Mouse (Mus musculus): ENCODE results near the gene Card6. TPM values are rescaled to one million over a fixed set of nuclear protein-coding genes. Genes with fewer than 3 reads are reported as not detected.

Card6 gene
- polyA plus RNA-seq, 2 experiments = 0.57 to 0.74 TPM

DNA sequence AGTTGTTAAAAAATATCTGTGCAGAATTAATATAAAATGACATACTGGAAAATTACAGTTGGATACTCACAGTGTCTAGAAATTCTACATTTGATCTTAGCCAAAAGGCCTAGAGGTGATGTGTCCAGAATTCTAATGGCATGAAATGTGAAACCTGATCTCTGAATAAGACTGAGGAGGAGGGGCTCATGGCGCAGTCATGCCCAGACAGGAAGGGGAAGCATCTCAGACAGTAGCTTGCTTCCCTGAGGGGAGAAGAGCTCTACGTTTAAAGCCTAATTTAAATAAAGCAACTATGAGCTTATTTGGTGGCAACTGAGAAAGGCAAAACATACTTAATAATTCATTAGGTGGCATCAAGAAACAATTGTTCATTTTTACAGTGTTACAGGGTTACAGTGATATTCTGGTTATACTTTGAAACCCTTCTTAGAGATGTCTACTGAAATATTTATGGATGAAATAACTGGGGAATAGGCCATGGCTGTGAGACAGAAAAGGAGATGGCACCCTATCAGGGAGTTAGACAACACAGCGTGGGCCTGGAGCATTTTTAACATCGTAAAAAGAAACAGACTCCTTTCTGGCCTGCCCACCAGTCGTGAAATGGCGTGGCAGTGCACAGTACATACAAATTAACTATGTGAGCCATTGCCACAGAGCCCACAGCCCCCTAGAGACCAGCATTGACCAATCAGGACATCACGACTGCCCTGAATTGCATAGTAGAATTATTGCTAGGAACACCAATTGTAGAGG is 19.3 kb downstream of the Card6 start:
- no peak overlapping the region for H3K27ac ChIP-seq
- 56% methylated on average over 7 of the region's 7 CpGs for WGBS (ENCODE audit: insufficient replicate concordance)
- no peak for TF ChIP-seq CTCF (IDR thresholded peaks at IDR 0.05; ENCODE audit: low read depth)
- TF ChIP-seq EP300 (IDR thresholded peaks at IDR 0.05; ENCODE audit: low read depth) = no peak
- no peak overlapping the region for H3K9ac ChIP-seq (replicated peaks)
- no peaks in the 10 kb centered on the region for H3K9me3 ChIP-seq (ENCODE audit: control insufficient read depth, low read length)
- no peak overlapping the region for H3K4me3 ChIP-seq (ENCODE audit: insufficient read depth in 1 of 2, low read depth in 2 of 2, low read length in 2 of 2)
- no peaks in the 10 kb centered on the region for H3K27me3 ChIP-seq (ENCODE audit: control insufficient read depth, insufficient read depth, low read length)
- H3K36me3 ChIP-seq (replicated peaks; ENCODE audit: control insufficient read depth, insufficient read depth, low read depth) = no peaks in the 10 kb centered on the region
- H3K4me1 ChIP-seq (replicated peaks; ENCODE audit: control insufficient read depth in 2 of 2, insufficient read depth in 2 of 2, low read length in 1 of 2) = no peaks in the 10 kb centered on the region
- DNase-seq (ENCODE audit: low read depth in 3 of 3, low spot score in 3 of 3) (no peak), ATAC-seq (ENCODE audit: insufficient read depth) (no peak)
- H3K4me2 ChIP-seq (ENCODE audit: low read depth) = no peak overlapping the region

DNA sequence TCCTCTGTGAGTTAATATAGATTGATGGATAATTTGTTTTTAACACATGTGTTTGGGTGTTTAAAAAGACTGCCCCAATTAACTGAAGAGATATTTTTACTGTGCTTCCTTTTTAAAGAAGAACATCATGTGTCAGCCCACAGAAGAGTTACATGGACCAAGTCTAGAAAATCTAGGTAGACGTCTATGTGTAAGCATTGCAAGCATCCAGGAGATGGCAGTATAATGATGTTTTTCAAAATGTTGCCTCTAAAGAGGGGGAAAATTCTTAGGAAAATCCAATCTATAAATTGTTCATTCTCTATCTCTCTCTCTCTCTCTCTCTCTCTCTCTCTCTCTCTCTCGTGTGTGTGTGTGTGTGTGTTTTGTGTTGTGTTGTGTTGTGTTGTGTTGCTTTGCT is 22.2 kb downstream of the Card6 start:
- DNase-seq (ENCODE audit: low read depth in 3 of 3, low spot score in 3 of 3) (no peak), ATAC-seq (ENCODE audit: insufficient read depth) (no peak)
- TF ChIP-seq CTCF (IDR thresholded peaks at IDR 0.05; ENCODE audit: low read depth) (peak; percentile 44; the same call in 1 of the 2 replicates), EP300 (IDR thresholded peaks at IDR 0.05; ENCODE audit: low read depth) (no peak)
- Histone ChIP-seq H3K4me1 (replicated peaks; ENCODE audit: control insufficient read depth in 2 of 2, insufficient read depth in 2 of 2, low read length in 1 of 2) (no peaks in the 10 kb centered on the region), H3K27me3 (ENCODE audit: control insufficient read depth, insufficient read depth, low read length) (no peaks in the 10 kb centered on the region), H3K9me3 (ENCODE audit: control insufficient read depth, low read length) (no peaks in the 10 kb centered on the region), H3K36me3 (replicated peaks; ENCODE audit: control insufficient read depth, insufficient read depth, low read depth) (no peaks in the 10 kb centered on the region), H3K4me2 (ENCODE audit: low read depth) (no peak overlapping the region), H3K4me3 (ENCODE audit: insufficient read depth in 1 of 2, low read depth in 2 of 2, low read length in 2 of 2) (no peak overlapping the region), H3K9ac (replicated peaks) (no peak overlapping the region), H3K27ac (no peak overlapping the region)
- WGBS (ENCODE audit: insufficient replicate concordance) = 0% methylated on average over 2 of the region's 2 CpGs

DNA sequence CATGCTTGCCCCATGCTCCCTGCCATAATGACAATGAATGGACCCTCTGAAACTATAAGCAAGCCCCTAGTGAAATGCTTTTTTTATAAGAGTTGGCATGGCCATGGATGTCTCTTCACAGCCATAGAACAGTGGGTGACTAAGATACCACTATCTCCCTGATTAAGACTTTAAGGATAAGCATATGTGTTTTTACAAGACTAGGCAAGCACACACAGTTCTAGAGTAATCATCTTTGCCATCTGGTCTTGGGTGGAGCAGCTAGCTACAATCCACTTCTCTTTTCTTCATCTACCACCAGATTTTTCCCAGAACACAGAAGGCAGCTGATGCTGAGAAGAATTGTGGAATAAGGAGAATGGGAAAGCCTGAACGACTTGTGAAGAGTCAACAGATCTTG is 27.1 kb downstream of the Card6 start:
- Histone ChIP-seq H3K4me1 (replicated peaks; ENCODE audit: control insufficient read depth in 2 of 2, insufficient read depth in 2 of 2, low read length in 1 of 2) (no peaks in the 10 kb centered on the region), H3K9ac (replicated peaks) (no peak overlapping the region), H3K27ac (no peak overlapping the region), H3K4me3 (ENCODE audit: insufficient read depth in 1 of 2, low read depth in 2 of 2, low read length in 2 of 2) (no peak overlapping the region), H3K27me3 (ENCODE audit: control insufficient read depth, insufficient read depth, low read length) (no peaks in the 10 kb centered on the region), H3K9me3 (ENCODE audit: control insufficient read depth, low read length) (no peaks in the 10 kb centered on the region), H3K4me2 (ENCODE audit: low read depth) (no peak overlapping the region), H3K36me3 (replicated peaks; ENCODE audit: control insufficient read depth, insufficient read depth, low read depth) (no peaks in the 10 kb centered on the region)
- no peak for TF ChIP-seq CTCF (IDR thresholded peaks at IDR 0.05; ENCODE audit: low read depth)
- TF ChIP-seq EP300 (IDR thresholded peaks at IDR 0.05; ENCODE audit: low read depth) = no peak
- DNase-seq (ENCODE audit: low read depth in 3 of 3, low spot score in 3 of 3) (peak in 1 of 3 experiments; percentile 7), ATAC-seq (ENCODE audit: insufficient read depth) (0 out of 2 replicates have a peak, but pooled peaks have one; percentile 43)
- 29% methylated on average over 1 of the region's 1 CpGs for WGBS (ENCODE audit: insufficient replicate concordance)

DNA sequence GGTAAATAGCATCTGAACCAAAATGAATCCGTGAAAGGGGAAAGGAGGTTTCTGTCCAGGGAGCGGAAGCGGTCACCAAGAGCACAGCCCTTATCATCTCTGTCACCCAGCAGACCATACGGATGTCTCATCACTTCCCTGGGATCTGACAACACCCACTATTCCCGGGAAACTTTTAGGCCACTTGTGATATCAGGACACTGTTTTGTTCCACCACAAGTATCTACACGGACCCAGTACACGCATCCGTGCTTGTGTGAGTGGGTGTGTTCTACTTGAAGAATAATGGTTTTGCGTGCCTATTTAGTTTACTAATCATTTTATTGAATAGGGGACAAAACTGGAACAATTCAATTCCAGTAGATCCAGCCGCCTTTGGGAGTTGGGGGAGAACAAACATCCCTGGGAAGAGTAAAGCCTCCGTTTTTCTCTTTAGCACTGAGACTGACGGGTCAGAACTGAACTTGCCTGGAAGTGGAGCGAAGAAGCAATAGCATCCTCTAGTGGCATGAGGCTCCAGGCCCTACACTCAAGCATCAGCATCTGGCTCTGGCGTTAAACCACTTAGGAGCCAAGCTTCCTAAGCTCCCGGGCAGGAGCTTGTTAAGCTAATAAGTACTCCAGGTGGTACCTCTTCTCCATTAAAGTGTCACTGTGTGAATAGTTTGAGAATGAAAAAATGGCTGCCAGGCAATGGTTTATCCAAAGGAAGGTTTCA is 39.4 kb downstream of the Card6 start:
- 52% methylated on average over 15 of the region's 15 CpGs for WGBS (ENCODE audit: insufficient replicate concordance)
- TF ChIP-seq CTCF (IDR thresholded peaks at IDR 0.05; ENCODE audit: low read depth) (peak; percentile 54), EP300 (IDR thresholded peaks at IDR 0.05; ENCODE audit: low read depth) (no peak)
- no peaks in the 10 kb centered on the region for H3K9me3 ChIP-seq (ENCODE audit: control insufficient read depth, low read length)
- no peak overlapping the region for H3K27ac ChIP-seq
- H3K4me2 ChIP-seq (ENCODE audit: low read depth) = no peak overlapping the region
- H3K4me3 ChIP-seq (ENCODE audit: insufficient read depth in 1 of 2, low read depth in 2 of 2, low read length in 2 of 2) = no peak overlapping the region
- no peaks in the 10 kb centered on the region for H3K27me3 ChIP-seq (ENCODE audit: control insufficient read depth, insufficient read depth, low read length)
- H3K9ac ChIP-seq (replicated peaks) = no peak overlapping the region
- ATAC-seq (ENCODE audit: insufficient read depth) (no peak), DNase-seq (ENCODE audit: low read depth in 3 of 3, low spot score in 3 of 3) (no peak)
- H3K36me3 ChIP-seq (replicated peaks; ENCODE audit: control insufficient read depth, insufficient read depth, low read depth) = no peaks in the 10 kb centered on the region
- no peaks in the 10 kb centered on the region for H3K4me1 ChIP-seq (replicated peaks; ENCODE audit: control insufficient read depth in 2 of 2, insufficient read depth in 2 of 2, low read length in 1 of 2)

DNA sequence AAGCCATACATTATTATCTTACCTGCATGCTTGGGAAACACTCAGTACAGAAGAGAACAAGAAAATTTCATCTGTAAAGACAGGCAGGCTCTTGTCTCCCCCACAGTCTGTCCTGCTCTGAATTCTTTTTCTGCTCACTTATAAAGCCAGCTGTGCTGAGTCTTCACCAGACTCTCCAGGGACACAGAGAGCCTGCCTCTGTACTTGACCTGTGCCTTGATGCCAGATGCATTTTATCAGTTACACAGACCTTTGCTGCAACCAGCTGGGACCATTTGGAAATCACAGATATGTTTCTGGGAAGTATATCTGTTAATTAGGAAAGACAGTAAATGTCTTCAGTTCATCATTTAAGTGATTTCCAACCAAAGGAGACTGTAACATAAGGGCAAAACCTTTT is 44.7 kb downstream of the Card6 start, which contains the start of gene C7:
Gene C7 (minus strand): TSS at position 106 of the 400 bp plus-strand sequence.
- Histone ChIP-seq H3K9me3 (ENCODE audit: control insufficient read depth, low read length) (no peaks in the 10 kb centered on the region), H3K27ac (no peak within 1 kb of the TSS), H3K4me1 (replicated peaks; ENCODE audit: control insufficient read depth in 2 of 2, insufficient read depth in 2 of 2, low read length in 1 of 2) (no peaks in the 10 kb centered on the region), H3K9ac (replicated peaks) (no peak within 1 kb of the TSS), H3K4me2 (ENCODE audit: low read depth) (no peak within 1 kb of the TSS), H3K36me3 (replicated peaks; ENCODE audit: control insufficient read depth, insufficient read depth, low read depth) (no peaks in the 10 kb centered on the region), H3K4me3 (ENCODE audit: insufficient read depth in 1 of 2, low read depth in 2 of 2, low read length in 2 of 2) (no peak within 1 kb of the TSS), H3K27me3 (ENCODE audit: control insufficient read depth, insufficient read depth, low read length) (no peaks in the 10 kb centered on the region)
- no peak for DNase-seq (ENCODE audit: low read depth in 3 of 3, low spot score in 3 of 3)
- ATAC-seq (ENCODE audit: insufficient read depth) = no peak
- TF ChIP-seq EP300 (IDR thresholded peaks at IDR 0.05; ENCODE audit: low read depth) (no peak), CTCF (IDR thresholded peaks at IDR 0.05; ENCODE audit: low read depth) (no peak)

Other genes starting within 250 kb of the Card6 start
- not detected in 2 replicates for gene Mroh2b, start 209.8 kb downstream of the Card6 start, polyA plus RNA-seq (2012; rRNA removed)
- gene Mroh2b, start 209.8 kb downstream of the Card6 start, polyA plus RNA-seq (2014; fragmentation: Nextera tagmentation; extraction: Ambion mirVana) = not detected in 2 replicates
- 0.01 TPM in 1 of 2 replicates, not detected in the other for gene C7, start 44.8 kb downstream of the Card6 start, polyA plus RNA-seq (2012; rRNA removed)
- gene C7, start 44.8 kb downstream of the Card6 start, polyA plus RNA-seq (2014; fragmentation: Nextera tagmentation; extraction: Ambion mirVana) = 0.06 TPM in 1 of 2 replicates, not detected in the other
- 259 and 884 TPM in 2 replicates for gene Rpl37, start 8.1 kb upstream of the Card6 start, polyA plus RNA-seq (2012; rRNA removed)
- gene Rpl37, start 8.1 kb upstream of the Card6 start, polyA plus RNA-seq (2014; fragmentation: Nextera tagmentation; extraction: Ambion mirVana) = 547 and 570 TPM in 2 replicates
- 6.6 and 8.6 TPM in 2 replicates for gene Prkaa1, start 35.3 kb upstream of the Card6 start, polyA plus RNA-seq (2012; rRNA removed)
- 15.7 and 16.6 TPM in 2 replicates for gene Prkaa1, start 35.3 kb upstream of the Card6 start, polyA plus RNA-seq (2014; fragmentation: Nextera tagmentation; extraction: Ambion mirVana)
- 3.1 and 6.6 TPM in 2 replicates for gene Ttc33, start 77.0 kb upstream of the Card6 start, polyA plus RNA-seq (2012; rRNA removed)
- 13.6 and 13.9 TPM in 2 replicates for gene Ttc33, start 77.0 kb upstream of the Card6 start, polyA plus RNA-seq (2014; fragmentation: Nextera tagmentation; extraction: Ambion mirVana)
- gene Ptger4, start 135.6 kb upstream of the Card6 start, polyA plus RNA-seq (2012; rRNA removed) = 1.3 TPM in 2 replicates
- gene Ptger4, start 135.6 kb upstream of the Card6 start, polyA plus RNA-seq (2014; fragmentation: Nextera tagmentation; extraction: Ambion mirVana) = 1.5 and 1.9 TPM in 2 replicates